Comparison of ENCODE assay signal across 8 mouse cellular contexts in genomic region chr11:115475025-115475757, GRCm38 (mm10). TPM values are rescaled to one million over a fixed set of nuclear protein-coding genes. Genes with fewer than 3 reads are reported as not detected.
DNase-seq lines count a peak whose midpoint lies in the region; ATAC-seq lines count a peak whose summit lies in the region.

TSS of gene Armc7 (plus strand) at chr11:115475667.

- peak; percentile 95 for ATAC-seq in intestine, embryonic 14.5 days (replicated peaks; ENCODE audit: low FRiP score, low TSS enrichment, low read depth)

- H3K27ac ChIP-seq in intestine, embryonic 14.5 days (ENCODE audit: low read depth): peak within 1 kb of the TSS; percentile 79

- intact Hi-C loops in gastrocnemius, postnatal 14 days (cut with DNase I; ENCODE audit: low total_unique reads): no loop called here
- intact Hi-C loops in left cerebral cortex, postnatal 14 days (cut with DNase I): loop anchor here (2.0 kb wide), 2 partner anchors 46 to 54 kb away; partner anchors contain the start of gene Kctd2

- no peaks in the 10 kb centered on the region for H3K36me3 ChIP-seq in intestine, embryonic 14.5 days (ENCODE audit: control insufficient read depth, insufficient read depth, low read length)

- H3K9me3 ChIP-seq in intestine, embryonic 14.5 days (ENCODE audit: control insufficient read depth, low read length): no peaks in the 10 kb centered on the region

- peak within 1 kb of the TSS; percentile 60 for H3K9ac ChIP-seq in intestine, embryonic 14.5 days (ENCODE audit: low read length)

- WGBS in intestine, embryonic 14.5 days: 1% methylated on average over 26 of the region's 26 CpGs

- peak within 1 kb of the TSS; percentile 94 for H3K4me2 ChIP-seq in intestine, embryonic 14.5 days (ENCODE audit: low read length)

- H3K27me3 ChIP-seq in intestine, embryonic 14.5 days (replicated peaks; ENCODE audit: control insufficient read depth, insufficient read depth, low read length): no peaks in the 10 kb centered on the region

- H3K4me1 ChIP-seq in intestine, embryonic 14.5 days (replicated peaks; ENCODE audit: control insufficient read depth, insufficient read depth, low read length): peaks cover 20% of the 10 kb centered on the region

- DNase-seq in adipocyte (ENCODE audit: low spot score): peak; percentile 97
- DNase-seq in embryo, embryonic 10 days (ENCODE audit: low spot score): peak; percentile 97
- peak; percentile 95 for DNase-seq in gastrocnemius, postnatal 14 days
- peak; percentile 93 for DNase-seq in intestine, embryonic 14.5 days (ENCODE audit: low spot score)
- peak; percentile 94 for DNase-seq in left cerebral cortex, postnatal 14 days (ENCODE audit: low spot score in 2 of 2)
- DNase-seq in mesoderm, embryonic 11.5 days (ENCODE audit: low read depth, low spot score): peak; percentile 96
- peak; percentile 88 to 92 for DNase-seq in right cerebral cortex, postnatal 36 days (ENCODE audit: low spot score in 2 of 2)
- peak; percentile 94 for DNase-seq in yolk sac, embryonic 10.5 days (ENCODE audit: low spot score)

- peak within 1 kb of the TSS; percentile 82 for H3K4me3 ChIP-seq in intestine, embryonic 14.5 days (ENCODE audit: low read depth, low read length)

RNA-seq across cellular contexts. Expression of gene Armc7, which starts in this region (rescaled TPM):
- total RNA-seq in gastrocnemius, postnatal 14 days (2021): 1 to 10 TPM; 1.4 TPM
- polyA plus RNA-seq in intestine, embryonic 14.5 days (2014; fragmentation: Nextera tagmentation; extraction: Ambion mirVana): 6.5 and 6.9 TPM in 2 replicates
- 10 to 100 TPM in 1 of 2 experiments, 1 to 10 TPM in 1; 9.7 to 10.1 TPM for total RNA-seq in left cerebral cortex, postnatal 14 days (2021)

Comparison
In these comparisons a context has a peak if more than half of its experiments do, and no peak if none do; other contexts are left out.
1. Peak in every context shown above with its lines: DNase-seq, ATAC-seq, H3K4me3 ChIP-seq and H3K27ac ChIP-seq.
2. RNA of gene Armc7 (total RNA-seq): 9.7 to 10.1 TPM in left cerebral cortex, postnatal 14 days; 1.4 TPM in gastrocnemius, postnatal 14 days; every median in the first group is over 4 times any median in the second.